19 mouse cellular contexts compared by ENCODE assay signal in genomic region chr1:194109172-194110071, GRCm38 (mm10).
DNase-seq lines count a peak whose midpoint lies in the region; ATAC-seq and TF ChIP-seq lines count a peak whose summit lies in the region.
"Had no signal": no experiment of that assay in that cellular context is flagged by ENCODE, and none has a peak within 500 bp of the region (broad histone marks: within the 10 kb centered on the region; RNA-seq: fewer than 3 reads in every experiment).

No protein-coding gene starts in this region.

- H3K4me1 ChIP-seq in heart, embryonic 12.5 days (replicated peaks), result peaks cover 7% of the 10 kb centered on the region
- peaks cover 23% of the 10 kb centered on the region for H3K4me1 ChIP-seq in embryonic facial prominence, embryonic 10.5 days
- no peaks in the 10 kb centered on the region for H3K4me1 ChIP-seq in stomach, postnatal 0 days (replicated peaks; ENCODE audit: control insufficient read depth, insufficient read depth)
- H3K4me1 ChIP-seq: heart, embryonic 15.5 days had no signal

- H3K79me2 ChIP-seq in myocyte (ENCODE audit: control insufficient read depth, insufficient read depth), result no peaks in the 10 kb centered on the region

- H3K27me3 ChIP-seq in heart, embryonic 12.5 days (replicated peaks), result 0 out of 2 replicates have a peak, but pooled peaks cover 4% of the 10 kb centered on the region
- peaks cover 51% of the 10 kb centered on the region for H3K27me3 ChIP-seq in embryonic facial prominence, embryonic 10.5 days (replicated peaks; ENCODE audit: low read depth, poor library complexity, severe bottlenecking)
- no peaks in the 10 kb centered on the region for H3K27me3 ChIP-seq in myocyte (ENCODE audit: control insufficient read depth, insufficient read depth, insufficient read length)
- H3K27me3 ChIP-seq in stomach, postnatal 0 days (ENCODE audit: control insufficient read depth, insufficient read depth, low read length), result no peaks in the 10 kb centered on the region
- H3K27me3 ChIP-seq: embryonic facial prominence, embryonic 12.5 days; forebrain, embryonic 13.5 days; heart, embryonic 15.5 days; neural tube, embryonic 12.5 days had no signal

- H3K36me3 ChIP-seq in heart, embryonic 12.5 days, result no peaks in the 10 kb centered on the region
- no peaks in the 10 kb centered on the region for H3K36me3 ChIP-seq in embryonic facial prominence, embryonic 10.5 days (replicated peaks)
- no peaks in the 10 kb centered on the region for H3K36me3 ChIP-seq in myocyte (ENCODE audit: control insufficient read depth, insufficient read depth)
- H3K36me3 ChIP-seq in stomach, postnatal 0 days (ENCODE audit: control insufficient read depth, insufficient read depth, low read length), result no peaks in the 10 kb centered on the region
- H3K36me3 ChIP-seq: embryonic facial prominence, embryonic 12.5 days; heart, embryonic 15.5 days; limb, embryonic 10.5 days; neural tube, embryonic 12.5 days had no signal

- no peak overlapping the region for H3K4me3 ChIP-seq in heart, embryonic 12.5 days
- no peak overlapping the region for H3K4me3 ChIP-seq in embryonic facial prominence, embryonic 10.5 days
- H3K4me3 ChIP-seq in myocyte, result no peak overlapping the region
- no peak overlapping the region for H3K4me3 ChIP-seq in stomach, postnatal 0 days (ENCODE audit: low read depth, low read length)
- H3K4me3 ChIP-seq: embryonic facial prominence, embryonic 12.5 days; forebrain, embryonic 13.5 days; heart, embryonic 15.5 days; limb, embryonic 10.5 days; neural tube, embryonic 12.5 days had no signal

- no peak for TF ChIP-seq POLR2A in myocyte (IDR thresholded peaks at IDR 0.05; ENCODE audit: insufficient read length, low read depth)

- no peak overlapping the region for H3ac ChIP-seq in myocyte (ENCODE audit: control insufficient read depth, insufficient read length)

- H3K9me3 ChIP-seq in heart, embryonic 12.5 days (replicated peaks), result no peaks in the 10 kb centered on the region
- H3K9me3 ChIP-seq in embryonic facial prominence, embryonic 10.5 days, result no peaks in the 10 kb centered on the region
- no peaks in the 10 kb centered on the region for H3K9me3 ChIP-seq in stomach, postnatal 0 days (ENCODE audit: control insufficient read depth, low read length)
- H3K9me3 ChIP-seq: embryonic facial prominence, embryonic 12.5 days; forebrain, embryonic 13.5 days; heart, embryonic 15.5 days; limb, embryonic 10.5 days; neural tube, embryonic 12.5 days had no signal

- no peak for TF ChIP-seq EP300 in stomach, postnatal 0 days (optimal IDR thresholded peaks at IDR 0.05)

- ATAC-seq in heart, embryonic 12.5 days (ENCODE audit: insufficient number of reproducible peaks, low FRiP score), result no peak
- ATAC-seq in stomach, postnatal 0 days (ENCODE audit: low FRiP score, low TSS enrichment), result no peak
- ATAC-seq: forebrain, embryonic 13.5 days had no signal

- WGBS in heart, embryonic 12.5 days, result 61% methylated on average over 5 of the region's 5 CpGs
- WGBS in embryonic facial prominence, embryonic 10.5 days, result 39% methylated on average over 5 of the region's 5 CpGs
- WGBS in stomach, postnatal 0 days, result 56% methylated on average over 5 of the region's 5 CpGs

- H3K4me2 ChIP-seq in heart, embryonic 12.5 days, result no peak overlapping the region
- no peak overlapping the region for H3K4me2 ChIP-seq in myocyte (ENCODE audit: low read depth)
- H3K4me2 ChIP-seq in stomach, postnatal 0 days (replicated peaks; ENCODE audit: low read depth), result no peak overlapping the region
- H3K4me2 ChIP-seq: embryonic facial prominence, embryonic 12.5 days; forebrain, embryonic 13.5 days; heart, embryonic 15.5 days; neural tube, embryonic 12.5 days had no signal

- no peak overlapping the region for H3K9ac ChIP-seq in heart, embryonic 12.5 days
- no peak overlapping the region for H3K9ac ChIP-seq in stomach, postnatal 0 days (ENCODE audit: low read length)
- H3K9ac ChIP-seq: embryonic facial prominence, embryonic 12.5 days; forebrain, embryonic 13.5 days; heart, embryonic 15.5 days; liver, embryonic 14.5 days; neural tube, embryonic 12.5 days had no signal

- no peak for TF ChIP-seq CTCF in stomach, postnatal 0 days (IDR thresholded peaks at IDR 0.05; ENCODE audit: low read depth)

- DNase-seq in heart, adult 11 months, result peak; percentile 34
- DNase-seq in embryonic facial prominence, embryonic 10.5 days (ENCODE audit: low spot score), result peak; percentile 25
- DNase-seq in kidney, postnatal 10 days, result peak; percentile 8
- DNase-seq in stomach, postnatal 0 days (ENCODE audit: low spot score), result no peak
- DNase-seq in left cerebral cortex, adult 8-10 months (ENCODE audit: low spot score in 2 of 2), result no peak
- DNase-seq in cerebellum, postnatal 25 days, result no peak
- DNase-seq: cerebellum, adult 18-20 months; gastrocnemius, postnatal 25 days; lung, postnatal 36 days; right cerebral cortex, postnatal 4 days; thymus, postnatal 25 days had no signal

- H3K27ac ChIP-seq in heart, embryonic 12.5 days (ENCODE audit: poor library complexity, severe bottlenecking), result no peak overlapping the region
- no peak overlapping the region for H3K27ac ChIP-seq in embryonic facial prominence, embryonic 10.5 days (replicated peaks)
- H3K27ac ChIP-seq in stomach, postnatal 0 days (replicated peaks), result no peak overlapping the region
- H3K27ac ChIP-seq: embryonic facial prominence, embryonic 12.5 days; forebrain, embryonic 13.5 days; heart, embryonic 15.5 days; limb, embryonic 10.5 days; liver, embryonic 14.5 days; neural tube, embryonic 12.5 days had no signal

TF ChIP-seq in myocyte, 11 proteins besides CTCF, POLR2A, EP300 and RAD21:
- TF ChIP-seq SRF (IDR thresholded peaks at IDR 0.05; ENCODE audit: control insufficient read depth, insufficient read length, low read depth), result no peak
- TF ChIP-seq MYOG (IDR thresholded peaks at IDR 0.05; ENCODE audit: control insufficient read depth in 1 of 3, insufficient read depth in 1 of 3, insufficient read length in 2 of 3, low read depth in 2 of 3), result peak in 2 of 3 experiments; percentile 19 to 22
- TF ChIP-seq POLR2AphosphoS2 (IDR thresholded peaks at IDR 0.05; ENCODE audit: insufficient read length, low read depth), result no peak
- no peak for TF ChIP-seq MAX (IDR thresholded peaks at IDR 0.05; ENCODE audit: low read depth)

Comparison
In these comparisons a context has a peak if more than half of its experiments do, and no peak if none do; other contexts are left out.
1. DNase-seq: peak in heart, adult 11 months (single experiment), embryonic facial prominence, embryonic 10.5 days (single experiment) and kidney, postnatal 10 days (single experiment); none in stomach, postnatal 0 days (single experiment), left cerebral cortex, adult 8-10 months (0 of 2) and cerebellum, postnatal 25 days (0 of 2).